Mouse (Mus musculus) embryonic facial prominence, embryonic 11.5 days (tissue): ENCODE results near the gene Vps13c. TPM values are rescaled to one million over a fixed set of nuclear protein-coding genes. Genes with fewer than 3 reads are reported as not detected.

ENCODE experiments used
- ATAC-seq: fragments of 200-750 bp; cut with Nextera tagmentation; replicated peaks from 2 replicates; pipeline ENCODE4 v1.8.0; 2017; ENCODE audit warnings: low read depth; ENCODE audit not compliant: insufficient number of reproducible peaks, low FRiP score, low TSS enrichment
- DNase-seq: peaks from one replicate; pipeline ENCODE4 v3.0.0-alpha.2; 2015; ENCODE audit warnings: low spot score
- H3K27ac ChIP-seq: fragments of 300-500 bp; sonication (generic); replicated peaks from 2 replicates; pipeline ENCODE4 v1.5.1; 2014; ENCODE audit warnings: mild to moderate bottlenecking, low read depth, low read length, control low read depth
- H3K27me3 ChIP-seq: fragments of 300-500 bp; sonication (generic); 2 replicates; pipeline ENCODE4 v1.6.1; 2014; ENCODE audit warnings: mild to moderate bottlenecking, low read length, moderate library complexity, mixed read lengths; ENCODE audit not compliant: control insufficient read depth, insufficient read depth
- H3K36me3 ChIP-seq: fragments of 300-500 bp; sonication (generic); replicated peaks from 2 replicates; pipeline ENCODE4 v1.6.1; 2014; ENCODE audit warnings: low read depth, mild to moderate bottlenecking, low read length, moderate library complexity, mixed read lengths; ENCODE audit not compliant: control insufficient read depth, insufficient read depth
- H3K4me1 ChIP-seq: fragments of 300-500 bp; sonication (generic); 2 replicates; pipeline ENCODE4 v1.6.1; 2014; ENCODE audit warnings: low read length, mixed read lengths; ENCODE audit not compliant: control insufficient read depth, insufficient read depth
- H3K4me2 ChIP-seq: fragments of 300-500 bp; sonication (generic); 2 replicates; pipeline ENCODE4 v1.6.1; 2014; ENCODE audit warnings: low read depth, mild to moderate bottlenecking, control low read depth, low read length, moderate library complexity
- H3K4me3 ChIP-seq: fragments of 300-500 bp; sonication (generic); 2 replicates; pipeline ENCODE4 v1.5.1; 2014; ENCODE audit warnings: low read depth, low read length, control low read depth
- H3K9ac ChIP-seq: fragments of 300-500 bp; sonication (generic); replicated peaks from 2 replicates; pipeline ENCODE4 v1.6.1; 2014; ENCODE audit warnings: mild to moderate bottlenecking, control low read depth, low read length
- H3K9me3 ChIP-seq: fragments of 300-500 bp; sonication (generic); replicated peaks from 2 replicates; pipeline ENCODE4 v1.6.1; 2016; ENCODE audit warnings: mild to moderate bottlenecking, low read length, inconsistent platforms, mixed read lengths; ENCODE audit not compliant: control insufficient read depth
- WGBS: fragments of 180-500 bp; shearing (Covaris S2); extraction: QIAGEN DNeasy Blood & Tissue Kit; methylation state at CpG from one replicate; pipeline ENCODE4 v1.1.7; 2014; 5-methylcytosine and 5-hydroxymethylcytosine counted together
- polyA plus RNA-seq: library from polyadenylated mRNA; unstranded; fragments of >200 nt; fragmentation: Nextera tagmentation; extraction: Ambion mirVana; gene quantifications from 2 replicates; pipeline ENCODE4 v1.2.1, GENCODE M21; 2014

The Vps13c gene
- polyA plus RNA-seq, 1 experiment from 2014 or later = 5.2 TPM

DNA sequence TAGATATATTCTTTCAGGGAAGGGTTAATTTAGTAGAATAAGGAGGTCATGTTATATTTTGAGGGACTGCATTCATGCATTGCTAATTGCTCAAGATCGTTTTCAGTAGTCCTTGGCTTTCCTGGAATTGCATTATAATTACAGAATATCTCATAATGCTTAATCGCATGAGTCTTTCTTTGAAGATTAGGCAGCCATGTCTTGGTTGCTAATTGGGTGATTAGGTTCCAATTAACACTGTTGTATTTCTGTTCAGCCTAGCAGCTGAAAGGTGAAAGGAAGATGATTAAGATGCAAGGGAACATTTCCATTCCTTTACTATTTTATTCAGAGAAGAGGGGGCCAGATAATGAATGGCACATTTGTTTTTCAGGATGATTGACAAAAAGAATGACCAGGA lies 97.1 kb downstream of the Vps13c start:
- ATAC-seq = no peak
- H3K27me3 ChIP-seq = no peaks in the 10 kb centered on the region
- 71% methylated on average over 2 of the region's 2 CpGs for WGBS

DNA sequence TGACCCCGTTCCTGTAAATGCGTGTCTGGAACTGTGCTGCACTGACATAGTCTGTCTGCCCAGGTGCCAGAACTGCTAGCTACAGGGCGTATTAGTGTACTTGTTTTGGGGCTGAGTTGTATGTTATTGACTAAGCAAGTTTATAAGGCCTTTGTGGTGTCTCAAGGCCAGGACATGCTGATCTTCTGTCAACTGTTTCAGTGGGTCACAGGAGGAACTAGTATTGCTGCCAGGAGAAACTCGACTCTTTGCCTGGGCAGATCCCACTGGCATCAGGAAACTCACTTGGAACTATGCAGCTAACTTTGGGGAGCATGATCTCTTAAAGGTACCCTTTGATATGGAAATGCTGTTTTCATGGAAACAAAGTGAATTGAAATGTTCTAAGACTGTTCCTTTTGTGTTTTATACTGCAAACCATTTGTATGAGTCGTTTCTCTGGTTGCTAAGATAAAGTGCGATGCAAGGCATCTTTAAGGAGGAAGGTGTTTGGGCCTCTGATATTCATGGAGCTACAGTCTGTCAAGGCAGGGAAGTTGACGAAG lies 115.3 kb downstream of the Vps13c start:
- Histone ChIP-seq H3K4me2 (no peak overlapping the region), H3K27ac (no peak overlapping the region), H3K27me3 (no peaks in the 10 kb centered on the region), H3K9me3 (no peaks in the 10 kb centered on the region), H3K4me3 (no peak overlapping the region), H3K36me3 (no peaks in the 10 kb centered on the region), H3K4me1 (no peaks in the 10 kb centered on the region), H3K9ac (no peak overlapping the region)
- 88% methylated on average over 7 of the region's 7 CpGs for WGBS
- ATAC-seq (no peak), DNase-seq (no peak)

More for the DNA sequence above, 97.1 kb downstream of the Vps13c start:
- Histone ChIP-seq H3K4me1 (no peaks in the 10 kb centered on the region), H3K4me2 (no peak overlapping the region), H3K9ac (no peak overlapping the region), H3K9me3 (no peaks in the 10 kb centered on the region), H3K36me3 (no peaks in the 10 kb centered on the region), H3K27ac (no peak overlapping the region), H3K4me3 (no peak overlapping the region)
- no peak for DNase-seq

DNA sequence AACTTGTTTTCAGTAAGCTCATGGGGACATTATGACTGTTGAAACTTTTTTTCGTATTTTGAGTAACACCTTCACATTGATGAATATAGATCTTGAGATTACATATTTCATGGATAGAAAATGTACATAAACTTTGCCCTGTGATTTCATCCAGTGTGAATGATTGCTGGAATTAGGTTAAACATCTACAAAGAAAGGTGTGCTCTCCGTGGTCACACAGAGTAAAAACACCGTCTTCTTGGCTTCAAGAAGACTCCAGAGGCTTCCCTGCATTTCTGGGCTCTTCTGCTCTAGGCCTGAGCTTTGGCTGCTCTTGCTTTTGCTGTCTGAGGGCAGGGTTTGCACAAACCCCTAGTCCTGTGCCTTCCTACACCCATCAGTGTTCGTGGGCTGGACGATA lies 121.8 kb downstream of the Vps13c start:
- Histone ChIP-seq H3K36me3 (no peaks in the 10 kb centered on the region), H3K27ac (no peak overlapping the region), H3K9me3 (no peaks in the 10 kb centered on the region), H3K4me3 (no peak overlapping the region), H3K4me1 (no peaks in the 10 kb centered on the region), H3K4me2 (no peak overlapping the region), H3K9ac (no peak overlapping the region), H3K27me3 (no peaks in the 10 kb centered on the region)
- 96% methylated on average over 5 of the region's 5 CpGs for WGBS
- ATAC-seq (no peak), DNase-seq (no peak)

DNA sequence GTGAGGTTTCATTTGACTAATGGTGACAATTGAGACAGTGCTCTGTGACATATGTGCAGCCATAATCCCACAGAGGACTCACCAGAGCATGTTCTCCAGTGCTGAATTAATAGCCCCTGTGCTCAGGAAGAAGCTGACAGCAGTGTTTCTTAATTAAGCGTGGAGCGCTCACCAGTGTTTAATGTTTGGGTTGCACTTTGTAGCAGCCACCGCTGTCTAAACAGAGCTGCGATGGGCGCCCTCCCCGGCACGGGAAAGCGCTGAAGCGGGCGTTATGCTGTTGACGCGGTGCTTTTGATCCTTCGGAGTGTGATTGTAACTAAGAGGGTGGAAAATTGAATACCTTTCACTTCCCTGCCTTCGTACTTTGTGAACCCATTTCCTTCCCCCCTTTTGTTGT lies 125.7 kb downstream of the Vps13c start:
- H3K4me3 ChIP-seq = no peak overlapping the region
- 63% methylated on average over 14 of the region's 14 CpGs for WGBS
- ATAC-seq (no peak), DNase-seq (no peak)
- no peak overlapping the region for H3K4me2 ChIP-seq
- H3K4me1 ChIP-seq = no peaks in the 10 kb centered on the region
- no peak overlapping the region for H3K9ac ChIP-seq
- H3K27me3 ChIP-seq = no peaks in the 10 kb centered on the region
- H3K36me3 ChIP-seq = no peaks in the 10 kb centered on the region
- H3K9me3 ChIP-seq = no peaks in the 10 kb centered on the region
- no peak overlapping the region for H3K27ac ChIP-seq

DNA sequence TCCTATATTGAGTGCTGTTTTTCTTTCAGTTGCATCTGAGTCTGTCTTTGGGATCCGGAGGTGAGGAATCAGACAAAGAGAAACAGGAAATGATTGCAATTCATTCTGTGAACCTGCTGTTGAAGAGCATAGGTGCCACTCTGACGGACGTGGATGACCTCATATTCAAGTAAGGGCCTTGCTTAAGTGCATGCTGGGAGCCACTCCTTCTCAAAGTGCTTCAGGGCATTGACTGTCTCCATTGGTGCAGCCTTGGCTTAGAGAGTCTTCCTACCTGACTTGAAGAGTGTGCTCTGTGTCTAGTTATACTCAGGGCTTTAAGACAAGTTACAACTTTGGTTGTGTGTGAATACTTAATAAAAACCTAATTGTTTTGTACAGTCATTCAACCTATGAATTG lies 126.8 kb downstream of the Vps13c start:
- no peak for DNase-seq
- H3K9ac ChIP-seq = no peak overlapping the region
- no peak for ATAC-seq
- no peaks in the 10 kb centered on the region for H3K4me1 ChIP-seq
- H3K9me3 ChIP-seq = no peaks in the 10 kb centered on the region
- no peaks in the 10 kb centered on the region for H3K36me3 ChIP-seq
- 80% methylated on average over 3 of the region's 3 CpGs for WGBS
- H3K27me3 ChIP-seq = no peaks in the 10 kb centered on the region
- H3K4me3 ChIP-seq = no peak overlapping the region
- no peak overlapping the region for H3K4me2 ChIP-seq
- H3K27ac ChIP-seq = no peak overlapping the region

DNA sequence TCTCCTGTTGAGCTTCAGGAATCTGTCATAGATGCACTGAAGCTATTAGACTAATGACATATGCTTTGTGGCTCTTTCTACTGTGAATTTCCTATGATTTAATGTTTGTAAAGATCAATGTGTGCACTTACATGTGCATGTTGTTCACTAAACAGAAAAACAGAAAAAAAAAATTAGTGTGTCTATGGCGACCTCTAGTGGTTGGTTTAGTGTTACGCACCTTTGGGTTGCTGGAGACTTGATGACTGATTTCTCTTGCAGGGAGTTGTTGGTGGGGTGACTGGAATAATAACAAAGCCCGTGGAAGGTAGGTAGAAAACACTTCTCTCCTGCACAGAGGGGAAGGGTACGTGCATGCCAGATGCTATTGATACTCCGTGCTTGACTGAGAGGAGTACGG lies 133.3 kb downstream of the Vps13c start:
- Histone ChIP-seq H3K4me1 (no peaks in the 10 kb centered on the region), H3K9me3 (no peaks in the 10 kb centered on the region), H3K27ac (no peak overlapping the region), H3K4me3 (no peak overlapping the region), H3K36me3 (no peaks in the 10 kb centered on the region), H3K4me2 (no peak overlapping the region), H3K27me3 (no peaks in the 10 kb centered on the region), H3K9ac (no peak overlapping the region)
- DNase-seq = peak; percentile 80
- WGBS = 39% methylated on average over 6 of the region's 6 CpGs
- no peak for ATAC-seq

DNA sequence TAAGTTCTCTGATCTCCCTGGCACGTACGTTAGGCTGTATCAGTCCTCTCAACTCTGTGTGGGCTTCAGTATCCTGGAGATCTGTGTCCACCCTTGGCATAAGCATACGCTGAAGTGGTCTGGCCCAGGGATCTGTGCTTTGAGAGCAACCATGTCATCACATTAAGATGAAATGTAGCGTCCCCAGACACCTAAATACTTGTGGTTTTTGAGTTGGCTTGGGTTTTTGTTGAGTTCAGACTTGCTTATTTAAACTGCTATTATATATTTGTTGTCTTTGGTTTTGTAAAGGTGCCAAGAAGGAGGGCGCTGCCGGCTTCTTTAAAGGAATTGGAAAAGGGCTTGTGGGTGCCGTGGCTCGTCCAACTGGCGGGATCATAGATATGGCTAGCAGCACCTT lies 135.3 kb downstream of the Vps13c start:
- no peak for DNase-seq
- WGBS = 94% methylated on average over 9 of the region's 9 CpGs
- no peaks in the 10 kb centered on the region for H3K27me3 ChIP-seq
- H3K27ac ChIP-seq = no peak overlapping the region
- H3K9ac ChIP-seq = no peak overlapping the region
- ATAC-seq = no peak
- H3K4me3 ChIP-seq = no peak overlapping the region
- H3K4me2 ChIP-seq = no peak overlapping the region
- no peaks in the 10 kb centered on the region for H3K9me3 ChIP-seq
- no peaks in the 10 kb centered on the region for H3K4me1 ChIP-seq
- no peaks in the 10 kb centered on the region for H3K36me3 ChIP-seq

DNA sequence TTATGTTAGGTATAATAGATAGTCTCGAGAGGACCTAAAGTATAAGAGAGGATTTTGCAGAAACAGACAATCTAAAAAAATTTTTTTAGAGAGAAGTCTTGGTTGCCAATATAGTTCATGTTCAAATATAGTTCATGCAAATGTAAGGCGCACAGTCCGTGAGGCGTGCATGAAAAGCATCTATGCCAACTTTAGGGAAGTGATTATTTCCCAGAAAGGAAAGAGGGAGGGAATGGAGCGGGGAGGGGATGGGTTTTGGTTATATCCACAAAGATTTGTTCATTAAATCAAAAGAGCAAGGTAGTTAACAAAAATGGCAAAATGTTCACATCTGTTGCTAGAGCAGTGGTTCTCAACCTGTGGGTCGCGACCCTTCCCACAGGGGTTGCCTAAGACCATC lies 166.4 kb downstream of the Vps13c start:
- no peak for DNase-seq

More for the DNA sequence above, 166.4 kb downstream of the Vps13c start:
- Histone ChIP-seq H3K9me3 (no peaks in the 10 kb centered on the region), H3K9ac (no peak overlapping the region), H3K4me2 (no peak overlapping the region), H3K27me3 (no peaks in the 10 kb centered on the region), H3K36me3 (no peaks in the 10 kb centered on the region), H3K27ac (no peak overlapping the region), H3K4me3 (no peak overlapping the region), H3K4me1 (no peaks in the 10 kb centered on the region)
- WGBS = 90% methylated on average over 7 of the region's 7 CpGs
- no peak for ATAC-seq
